Mouse (Mus musculus) midbrain, embryonic 11.5 days (tissue): ENCODE measurements around the gene Hsdl2. TPM values are rescaled to one million over a fixed set of nuclear protein-coding genes. Genes with fewer than 3 reads are reported as not detected.
A peak's percentile ranks its signal among the peaks of the same experiment; 100 is the strongest.

Experiments
- ATAC-seq: fragments of 200-750 bp; cut with Nextera tagmentation; 2 replicates; pipeline ENCODE4 v1.8.0; 2017; ENCODE audit warnings: moderate TSS enrichment, moderate library complexity; ENCODE audit not compliant: low FRiP score
- DNase-seq: peaks from one replicate; pipeline ENCODE4 v3.0.0; 2015; ENCODE audit warnings: low spot score; ENCODE audit errors: missing footprints
- H3K27ac ChIP-seq: fragments of 300-500 bp; sonication (generic); 2 replicates; pipeline ENCODE4 v1.5.1; 2014; ENCODE audit warnings: low read depth, low read length
- H3K27me3 ChIP-seq: fragments of 300-500 bp; sonication (generic); 2 replicates; pipeline ENCODE4 v1.6.1; 2014; ENCODE audit warnings: mild to moderate bottlenecking, low read length, moderate library complexity, mixed read lengths; ENCODE audit not compliant: control insufficient read depth, insufficient read depth
- H3K36me3 ChIP-seq: fragments of 300-500 bp; sonication (generic); 2 replicates; pipeline ENCODE4 v1.6.1; 2014; ENCODE audit warnings: mild to moderate bottlenecking, low read length, moderate library complexity, mixed read lengths; ENCODE audit not compliant: control insufficient read depth, insufficient read depth
- H3K4me1 ChIP-seq: fragments of 300-500 bp; sonication (generic); 2 replicates; pipeline ENCODE4 v1.6.1; 2014; ENCODE audit warnings: low read length; ENCODE audit not compliant: control insufficient read depth, insufficient read depth
- H3K4me2 ChIP-seq: fragments of 300-500 bp; sonication (generic); 2 replicates; pipeline ENCODE4 v1.6.1; 2014; ENCODE audit warnings: mild to moderate bottlenecking, moderate library complexity
- H3K4me3 ChIP-seq: fragments of 300-500 bp; sonication (generic); 2 replicates; pipeline ENCODE4 v1.5.1; 2014; ENCODE audit warnings: low read depth, low read length
- H3K9ac ChIP-seq: fragments of 300-500 bp; sonication (generic); 2 replicates; pipeline ENCODE4 v1.6.1; 2014; ENCODE audit warnings: low read length
- H3K9me3 ChIP-seq: fragments of 300-500 bp; sonication (generic); 2 replicates; pipeline ENCODE4 v1.6.1; 2016; ENCODE audit warnings: low read length; ENCODE audit not compliant: control insufficient read depth
- WGBS: fragments of 180-500 bp; shearing (Covaris S2); extraction: QIAGEN DNeasy Blood & Tissue Kit; methylation state at CpG from one replicate; pipeline ENCODE4 v1.1.7; 2014; 5-methylcytosine and 5-hydroxymethylcytosine counted together
- polyA plus RNA-seq: library from polyadenylated mRNA; unstranded; fragments of >200 nt; fragmentation: Nextera tagmentation; extraction: Ambion mirVana; gene quantifications from 2 replicates; pipeline ENCODE4 v1.2.1, GENCODE M21; 2014

The Hsdl2 gene
- polyA plus RNA-seq, 1 experiment from 2014 or later: 30.6 TPM

DNA sequence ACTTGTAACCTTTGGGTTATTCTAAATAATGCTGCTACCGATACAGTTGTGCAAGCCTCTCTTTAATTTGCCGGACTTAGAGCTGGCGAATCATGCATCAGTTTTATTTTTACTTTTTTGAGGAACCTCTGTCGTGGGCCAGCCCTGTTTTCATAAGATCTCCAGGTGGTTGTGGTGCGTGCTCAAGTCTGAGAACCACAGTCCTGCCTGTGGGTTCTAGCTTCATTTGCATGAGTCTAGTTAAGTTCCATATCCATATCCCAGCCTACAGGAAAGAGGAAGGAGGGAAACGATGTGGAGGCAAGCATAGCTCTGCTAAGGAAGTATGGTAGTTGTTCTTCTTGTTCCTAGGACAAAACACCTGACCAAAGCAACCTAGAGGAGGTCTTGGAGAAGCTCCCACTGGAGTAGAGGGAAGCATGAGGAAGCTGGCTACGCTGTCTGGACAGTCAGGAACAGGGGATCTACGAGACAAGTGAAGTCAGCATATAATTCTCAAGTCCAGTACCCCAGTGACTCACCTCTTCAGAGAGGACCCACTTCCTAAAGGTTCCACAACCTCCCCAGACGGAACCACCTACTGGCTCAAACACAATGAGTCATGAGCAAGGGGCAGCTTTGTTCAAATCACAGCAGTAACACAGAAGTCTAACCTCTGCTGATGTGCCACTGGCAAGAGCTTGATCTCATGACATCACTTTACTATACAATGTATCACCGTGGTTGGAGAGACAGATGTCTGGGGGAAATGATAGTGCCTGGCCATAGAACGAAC, 6.0 kb upstream of the Hsdl2 start:
- WGBS: 90% methylated on average over 11 of the region's 11 CpGs

DNA sequence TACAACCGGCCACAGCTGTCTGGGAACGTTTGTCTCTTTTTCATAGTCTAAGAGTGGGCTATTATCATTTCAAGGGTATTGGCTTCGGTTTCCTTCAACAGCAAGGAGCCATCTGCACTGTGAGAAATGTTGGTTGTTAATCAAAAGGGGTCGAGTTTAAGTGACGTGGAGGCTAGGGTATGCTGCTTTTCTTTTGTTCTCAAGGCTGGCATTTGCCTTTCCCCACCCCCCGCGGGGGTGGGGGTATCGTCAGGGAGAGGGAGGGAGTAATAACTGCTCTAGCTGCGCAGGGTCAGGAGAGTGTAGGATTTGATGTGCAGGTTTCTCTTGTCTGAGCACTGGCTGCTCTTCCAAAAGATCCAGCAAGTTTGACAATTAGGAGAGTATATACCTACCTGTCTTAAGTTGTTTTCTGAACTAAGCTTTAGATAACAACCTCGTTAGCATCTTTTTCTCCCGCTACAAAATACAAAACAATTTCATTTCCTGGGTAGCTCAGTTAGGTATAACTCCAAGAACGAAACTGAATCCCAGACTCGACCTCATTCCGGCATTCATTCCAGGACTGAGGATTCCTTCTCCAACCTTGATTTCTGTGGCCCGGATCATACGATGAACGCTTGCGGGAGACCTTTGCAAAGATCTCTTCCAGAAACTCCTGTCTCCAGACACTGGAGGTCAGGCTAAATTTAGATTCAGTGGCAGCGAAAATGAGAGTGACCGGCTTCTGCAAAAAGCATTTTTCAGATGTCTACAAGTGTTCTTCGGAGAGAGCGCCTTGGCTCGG, 675 bp upstream of the Hsdl2 start:
- peak; percentile 48 for ATAC-seq

More for the DNA sequence above, 6.0 kb upstream of the Hsdl2 start:
- Histone ChIP-seq H3K4me3 (no peak overlapping the region), H3K27me3 (no peaks in the 10 kb centered on the region), H3K9me3 (no peaks in the 10 kb centered on the region), H3K9ac (no peak overlapping the region), H3K27ac (no peak overlapping the region), H3K4me1 (peaks cover 4% of the 10 kb centered on the region; the same call in 1 of the 2 replicates), H3K4me2 (no peak overlapping the region), H3K36me3 (no peaks in the 10 kb centered on the region)
- ATAC-seq (no peak), DNase-seq (no peak)

GRCm38 (mm10) chr4:59582186-59582585, 823 bp downstream of the Hsdl2 start:
- H3K36me3 ChIP-seq: no peaks in the 10 kb centered on the region
- H3K27me3 ChIP-seq: no peaks in the 10 kb centered on the region
- H3K27ac ChIP-seq: no peak overlapping the region
- H3K4me2 ChIP-seq: peak overlapping the region; percentile 63
- DNase-seq (no peak), ATAC-seq (no peak)
- H3K4me1 ChIP-seq: peaks cover 8% of the 10 kb centered on the region; the same call in 1 of the 2 replicates
- no peak overlapping the region for H3K9ac ChIP-seq
- no peaks in the 10 kb centered on the region for H3K9me3 ChIP-seq
- peak overlapping the region; percentile 60 for H3K4me3 ChIP-seq
- 38% methylated on average over 6 of the region's 6 CpGs for WGBS

More for the DNA sequence above, 675 bp upstream of the Hsdl2 start:
- Histone ChIP-seq H3K4me1 (peaks cover 8% of the 10 kb centered on the region; the same call in 1 of the 2 replicates), H3K9me3 (no peaks in the 10 kb centered on the region), H3K9ac (peak overlapping the region; percentile 57), H3K36me3 (no peaks in the 10 kb centered on the region), H3K27ac (0 out of 2 replicates have a peak overlapping the region, but pooled peaks have one; percentile 4), H3K4me2 (peak overlapping the region; percentile 63), H3K27me3 (no peaks in the 10 kb centered on the region), H3K4me3 (peak overlapping the region; percentile 60)
- DNase-seq: peak; percentile 93
- 1% methylated on average over 23 of the region's 23 CpGs for WGBS

DNA sequence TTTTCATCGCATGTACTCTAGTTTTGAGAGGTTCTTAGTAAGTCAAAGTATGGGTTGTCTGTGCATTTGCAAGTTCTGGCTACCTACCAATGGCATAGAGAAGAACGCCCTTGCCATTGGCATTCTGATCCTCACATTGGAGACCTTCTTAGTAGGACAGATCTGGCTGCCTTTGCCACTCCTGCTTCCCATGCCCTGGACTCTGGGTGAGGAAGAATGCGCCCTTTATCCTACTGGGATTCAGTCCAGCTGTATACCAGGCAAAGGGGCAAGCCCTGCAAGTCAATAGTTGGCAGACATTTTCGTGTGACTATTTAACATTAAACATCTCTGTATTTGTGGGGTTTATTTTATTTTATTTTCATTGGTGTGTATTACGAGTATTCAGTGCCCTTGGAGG, 3.7 kb downstream of the Hsdl2 start:
- Histone ChIP-seq H3K9ac (no peak overlapping the region), H3K4me3 (no peak overlapping the region), H3K4me2 (no peak overlapping the region), H3K27me3 (no peaks in the 10 kb centered on the region), H3K9me3 (no peaks in the 10 kb centered on the region), H3K27ac (no peak overlapping the region), H3K36me3 (no peaks in the 10 kb centered on the region), H3K4me1 (peaks cover 7% of the 10 kb centered on the region; the same call in 1 of the 2 replicates)
- WGBS: 84% methylated on average over 5 of the region's 5 CpGs
- no peak for ATAC-seq
- no peak for DNase-seq

- Histone ChIP-seq H3K27me3 (no peaks in the 10 kb centered on the region), H3K4me2 (no peak overlapping the region), H3K27ac (no peak overlapping the region), H3K9me3 (no peaks in the 10 kb centered on the region), H3K9ac (no peak overlapping the region), H3K4me1 (no peaks in the 10 kb centered on the region; the same call in 1 of the 2 replicates), H3K36me3 (no peaks in the 10 kb centered on the region), H3K4me3 (no peak overlapping the region)
- ATAC-seq: no peak
- no peak for DNase-seq
- WGBS: 78% methylated on average over 2 of the region's 2 CpGs
Observed at GRCm38 (mm10) chr4:59587215-59587871, 6.0 kb downstream of the Hsdl2 start.

DNA sequence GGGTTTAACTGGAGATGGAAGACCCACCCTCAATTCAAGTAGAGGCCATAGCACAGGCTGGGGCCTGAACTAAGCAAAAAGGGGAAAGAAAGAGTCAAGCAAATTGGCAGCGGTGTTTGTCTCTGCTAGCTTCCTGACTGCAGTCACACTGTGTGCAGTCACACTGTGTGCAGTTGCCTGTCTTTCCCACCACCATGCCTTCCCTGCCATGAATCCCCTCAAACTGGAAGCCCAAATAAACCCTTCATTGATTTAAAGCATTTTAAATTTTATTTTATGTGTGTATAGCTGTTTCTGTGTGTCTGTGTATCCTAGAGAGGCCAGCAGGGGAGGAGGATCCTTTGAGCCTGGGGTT, 6.5 kb downstream of the Hsdl2 start:
- DNase-seq (no peak), ATAC-seq (no peak)
- no peaks in the 10 kb centered on the region for H3K36me3 ChIP-seq
- H3K4me2 ChIP-seq: no peak overlapping the region
- no peak overlapping the region for H3K9ac ChIP-seq
- H3K4me3 ChIP-seq: no peak overlapping the region
- WGBS: 88% methylated on average over 1 of the region's 1 CpGs
- no peak overlapping the region for H3K27ac ChIP-seq
- H3K9me3 ChIP-seq: no peaks in the 10 kb centered on the region
- no peaks in the 10 kb centered on the region for H3K4me1 ChIP-seq
- H3K27me3 ChIP-seq: no peaks in the 10 kb centered on the region

DNA sequence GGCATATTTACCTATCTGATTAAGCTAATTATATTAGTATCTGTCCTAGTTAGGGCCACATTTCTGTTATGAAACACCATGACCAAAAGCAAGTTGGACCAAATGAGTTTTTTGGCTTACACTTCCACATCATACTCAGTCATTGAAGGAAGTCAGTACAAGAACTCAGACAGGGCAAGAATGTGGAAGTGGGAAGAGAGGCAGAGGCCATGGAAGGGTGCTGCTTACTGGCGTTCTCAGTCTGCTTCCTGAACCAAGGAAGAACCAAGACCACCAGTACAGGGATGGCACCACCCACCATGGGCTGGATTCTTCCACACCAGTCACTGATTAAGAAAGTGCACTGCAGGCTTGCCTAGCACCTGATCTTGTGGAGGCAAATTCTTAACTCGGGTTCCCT, 13.3 kb downstream of the Hsdl2 start:
- H3K36me3 ChIP-seq: no peaks in the 10 kb centered on the region
- no peak overlapping the region for H3K4me3 ChIP-seq
- H3K4me1 ChIP-seq: no peaks in the 10 kb centered on the region
- no peak overlapping the region for H3K9ac ChIP-seq
- H3K9me3 ChIP-seq: no peaks in the 10 kb centered on the region
- no peak overlapping the region for H3K27ac ChIP-seq
- ATAC-seq (no peak), DNase-seq (no peak)
- H3K4me2 ChIP-seq: no peak overlapping the region
- 67% methylated on average over 2 of the region's 2 CpGs for WGBS
- H3K27me3 ChIP-seq: no peaks in the 10 kb centered on the region

GRCm38 (mm10) chr4:59596556-59596955, 15.2 kb downstream of the Hsdl2 start:
- no peak overlapping the region for H3K27ac ChIP-seq
- WGBS: 94% methylated on average over 2 of the region's 2 CpGs
- H3K9ac ChIP-seq: no peak overlapping the region
- no peak for ATAC-seq
- H3K4me3 ChIP-seq: no peak overlapping the region
- no peak for DNase-seq
- H3K4me1 ChIP-seq: no peaks in the 10 kb centered on the region
- H3K4me2 ChIP-seq: no peak overlapping the region
- H3K36me3 ChIP-seq: no peaks in the 10 kb centered on the region
- no peaks in the 10 kb centered on the region for H3K9me3 ChIP-seq
- no peaks in the 10 kb centered on the region for H3K27me3 ChIP-seq

DNA sequence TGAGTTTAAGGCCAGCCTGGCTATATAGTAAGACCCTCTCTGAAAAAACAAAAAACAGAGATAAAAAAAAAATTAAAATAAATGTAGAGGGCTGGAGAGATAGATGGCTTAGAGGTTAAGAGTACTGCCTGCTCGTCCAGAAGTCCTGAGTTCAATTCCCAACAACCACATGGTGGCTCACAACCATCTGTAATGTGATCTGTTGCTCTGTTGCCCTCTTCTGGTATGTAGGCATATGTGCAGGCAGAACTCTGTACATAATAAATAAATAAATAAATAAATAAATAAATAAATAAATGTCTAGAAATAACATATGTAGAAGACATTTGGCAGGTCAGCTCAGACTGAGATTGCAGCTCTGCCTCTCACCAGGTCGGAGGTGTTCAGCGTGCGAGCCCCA, 21.3 kb downstream of the Hsdl2 start:
- WGBS: 92% methylated on average over 4 of the region's 4 CpGs

More for the DNA sequence above, 21.3 kb downstream of the Hsdl2 start:
- Histone ChIP-seq H3K9me3 (no peaks in the 10 kb centered on the region), H3K4me1 (no peaks in the 10 kb centered on the region), H3K36me3 (no peaks in the 10 kb centered on the region), H3K4me2 (no peak overlapping the region), H3K27me3 (no peaks in the 10 kb centered on the region), H3K4me3 (no peak overlapping the region), H3K9ac (no peak overlapping the region), H3K27ac (no peak overlapping the region)
- ATAC-seq (no peak), DNase-seq (no peak)
